Mouse (Mus musculus) Patski (cell line): ENCODE measurements at regions not wholly inside any gene's neighbourhood (a gene's known extent, or its start where the extent isn't known, plus 50 kb on each side); places are given as distances from the start of the nearest gene placed in this dataset.

Source experiments
- ATAC-seq: fragments of 100-300 bp; one replicate; pipeline ENCODE4 v1.8.0; 2021
- CTCF ChIA-PET: fragments of 350-600 bp; sonication (Branson Sonifier 250); formaldehyde crosslinking; loops from one replicate; lab custom pipeline; 2022; ENCODE audit warnings: inconsistent platforms; lab: Charles Lee
- POLR2A ChIA-PET: fragments of 350-600 bp; sonication (Branson Sonifier 250); formaldehyde crosslinking; loops from one replicate; lab custom pipeline; 2022; ENCODE audit warnings: antibody characterized with exemption, inconsistent platforms; lab: Charles Lee
- DNase-seq: peaks from one replicate; pipeline ENCODE4 v3.0.0-alpha.2; 2011; ENCODE audit warnings: low read depth, low spot score
- H3K27me3 ChIP-seq: fragments of 371-371 bp; one replicate; pipeline ENCODE4 v1.5.1; 2021
- CTCF ChIP-seq: fragments of 100-300 bp; IDR thresholded peaks from one replicate; pipeline ENCODE4 v1.5.1; 2021
- in situ Hi-C: fragments of 300-500 bp; cut with MboI; formaldehyde crosslinking; loops from 3 replicates; pipeline ENCODE4 v1.11.1; 2018; ENCODE audit warnings: low pct_unique_long_range_greater_than_20kb, mixed read lengths

- DNase-seq (no peak), ATAC-seq (no peak)
- ChIA-PET CTCF (interaction anchor here (1.7 kb wide), 1 partner anchor 18 kb away, joined by 6 read pairs; no protein-coding TSS in a partner anchor), POLR2A (no interaction called here)
- in situ Hi-C loops = no loop called here
- peaks cover 45% of the 10 kb centered on the region for H3K27me3 ChIP-seq
- no peak for TF ChIP-seq CTCF
Observed at GRCm38 (mm10) chrX:153629790-153630189, 66.4 kb downstream of the Kctd12b start.

DNA sequence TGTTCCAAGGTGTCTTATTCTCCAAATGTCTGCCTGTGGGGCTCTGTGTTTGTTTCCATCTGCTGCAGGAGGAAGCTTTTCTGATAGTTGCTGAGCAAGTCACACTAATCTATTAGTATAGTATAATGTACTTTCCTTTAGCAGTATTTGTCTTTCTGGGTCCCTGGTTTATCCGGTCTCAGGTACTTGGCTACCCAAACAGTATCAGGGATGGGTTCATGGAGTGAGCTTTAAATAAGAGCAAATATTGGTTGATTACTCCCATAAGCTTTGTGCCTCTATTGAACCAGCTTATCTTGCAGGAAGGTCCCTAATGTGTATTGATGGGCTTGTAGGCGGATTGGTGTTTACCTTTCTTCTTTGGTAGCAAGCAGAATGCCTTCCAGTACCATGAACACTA lies 66.8 kb downstream of the Cypt3 start:
- no peak for DNase-seq
- ChIA-PET POLR2A (no interaction called here), CTCF (no interaction called here)
- peaks cover 49% of the 10 kb centered on the region for H3K27me3 ChIP-seq
- in situ Hi-C loops = no loop called here
- no peak for TF ChIP-seq CTCF
- no peak for ATAC-seq
